Mouse (Mus musculus) neural tube, embryonic 15.5 days (tissue): ENCODE measurements around the gene Gm1113. TPM values are rescaled to one million over a fixed set of nuclear protein-coding genes. Genes with fewer than 3 reads are reported as not detected.

Experiments
- ATAC-seq: fragments of 200-750 bp; cut with Nextera tagmentation; 2 replicates; pipeline ENCODE4 v1.8.0; 2017; ENCODE audit warnings: mild to moderate bottlenecking, moderate TSS enrichment, moderate library complexity; ENCODE audit not compliant: low FRiP score
- H3K27ac ChIP-seq: fragments of 300-500 bp; sonication (generic); replicated peaks from 2 replicates; pipeline ENCODE4 v1.5.1; 2015; ENCODE audit warnings: mild to moderate bottlenecking, inconsistent platforms
- H3K27me3 ChIP-seq: fragments of 300-500 bp; sonication (generic); replicated peaks from 2 replicates; pipeline ENCODE4 v1.6.1; 2015; ENCODE audit warnings: inconsistent platforms
- H3K36me3 ChIP-seq: fragments of 300-500 bp; sonication (generic); 2 replicates; pipeline ENCODE4 v1.6.1; 2015; ENCODE audit warnings: inconsistent platforms
- H3K4me1 ChIP-seq: fragments of 300-500 bp; sonication (generic); 2 replicates; pipeline ENCODE4 v1.6.1; 2015; ENCODE audit warnings: inconsistent platforms
- H3K4me2 ChIP-seq: fragments of 300-500 bp; sonication (generic); 2 replicates; pipeline ENCODE4 v1.6.1; 2015; ENCODE audit warnings: inconsistent platforms, mild to moderate bottlenecking, moderate library complexity
- H3K4me3 ChIP-seq: fragments of 300-500 bp; sonication (generic); replicated peaks from 2 replicates; pipeline ENCODE4 v1.5.1; 2015; ENCODE audit warnings: mild to moderate bottlenecking, inconsistent platforms
- H3K9ac ChIP-seq: fragments of 300-500 bp; sonication (generic); replicated peaks from 2 replicates; pipeline ENCODE4 v1.6.1; 2015; ENCODE audit warnings: mild to moderate bottlenecking, inconsistent platforms
- H3K9me3 ChIP-seq: fragments of 300-500 bp; sonication (generic); replicated peaks from 2 replicates; pipeline ENCODE4 v1.6.1; 2016; ENCODE audit warnings: inconsistent platforms
- WGBS: fragments of 180-500 bp; shearing (Covaris S2); methylation state at CpG from one replicate; pipeline ENCODE4 v1.1.7; 2015; ENCODE audit warnings: mixed read lengths; 5-methylcytosine and 5-hydroxymethylcytosine counted together
- polyA plus RNA-seq: library from polyadenylated mRNA; unstranded; fragments of >200 nt; fragmentation: Nextera tagmentation; extraction: Ambion mirVana; gene quantifications from 2 replicates; pipeline ENCODE4 v1.2.1, GENCODE M21; 2015

Gm1113 gene
- polyA plus RNA-seq, 1 experiment from 2014 or later = not detected

DNA sequence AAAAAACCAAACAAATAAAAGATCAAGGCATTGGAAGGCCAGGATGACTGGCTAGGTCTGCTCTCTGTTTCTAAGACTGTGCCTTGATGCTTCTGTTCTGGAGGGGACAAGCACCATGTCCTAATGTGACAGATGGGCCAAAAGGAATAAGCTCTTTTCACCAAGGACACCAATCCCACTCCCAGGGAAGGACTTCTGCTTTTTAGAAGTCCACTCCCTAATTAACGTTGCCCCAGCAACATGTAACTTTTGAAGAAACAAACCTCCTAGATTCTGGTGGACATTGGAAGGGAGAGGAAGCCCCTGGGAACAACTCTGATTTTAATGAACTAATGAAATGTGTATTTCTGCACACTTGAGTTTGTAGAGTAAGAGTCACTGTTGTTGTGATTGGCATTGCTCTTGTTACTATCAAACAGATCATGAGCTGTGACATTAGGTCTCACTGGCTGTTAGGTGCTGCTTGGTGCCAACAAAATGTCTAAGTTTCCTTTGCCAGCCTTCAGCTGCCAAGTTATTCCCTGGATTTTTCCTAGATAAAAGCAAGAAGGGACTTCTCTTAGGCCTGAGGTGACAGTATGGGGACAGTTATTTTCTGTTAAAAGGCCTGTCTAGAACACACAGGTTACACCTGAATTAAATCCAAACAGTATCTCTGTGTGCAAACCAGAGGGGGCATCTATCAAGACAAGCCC, 4.9 kb upstream of the Gm1113 start:
- H3K9ac ChIP-seq = no peak overlapping the region
- no peak overlapping the region for H3K4me2 ChIP-seq
- H3K4me1 ChIP-seq = peaks cover 12% of the 10 kb centered on the region
- WGBS = 72% methylated on average over 1 of the region's 1 CpGs
- no peaks in the 10 kb centered on the region for H3K9me3 ChIP-seq
- no peaks in the 10 kb centered on the region for H3K27me3 ChIP-seq
- no peak for ATAC-seq
- no peaks in the 10 kb centered on the region for H3K36me3 ChIP-seq
- peak overlapping the region; percentile 58 for H3K27ac ChIP-seq
- no peak overlapping the region for H3K4me3 ChIP-seq

DNA sequence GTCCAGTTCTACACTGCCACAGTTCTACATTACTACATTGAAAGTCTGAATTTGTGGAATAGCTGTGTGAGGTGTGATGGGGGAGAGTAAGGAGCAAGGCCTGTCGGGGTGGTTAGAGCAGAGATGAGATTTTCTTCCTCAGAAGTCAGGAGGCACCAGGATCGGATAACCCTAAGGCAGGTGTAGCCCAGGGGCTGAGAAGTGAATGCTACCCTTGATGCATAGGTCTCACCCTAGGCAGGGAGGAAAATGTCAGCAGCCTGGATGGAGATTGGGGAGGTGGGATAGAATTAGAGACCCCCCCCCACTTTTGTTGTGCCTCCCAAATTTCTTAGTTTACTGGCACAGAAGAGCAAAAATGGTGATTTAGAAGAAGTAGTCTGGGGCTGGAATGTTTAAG, 4.2 kb upstream of the Gm1113 start:
- Histone ChIP-seq H3K9me3 (no peaks in the 10 kb centered on the region), H3K4me1 (peaks cover 12% of the 10 kb centered on the region), H3K4me3 (no peak overlapping the region), H3K27me3 (no peaks in the 10 kb centered on the region), H3K4me2 (no peak overlapping the region), H3K36me3 (no peaks in the 10 kb centered on the region), H3K9ac (no peak overlapping the region), H3K27ac (no peak overlapping the region)
- 84% methylated on average over 2 of the region's 2 CpGs for WGBS
- ATAC-seq = no peak

DNA sequence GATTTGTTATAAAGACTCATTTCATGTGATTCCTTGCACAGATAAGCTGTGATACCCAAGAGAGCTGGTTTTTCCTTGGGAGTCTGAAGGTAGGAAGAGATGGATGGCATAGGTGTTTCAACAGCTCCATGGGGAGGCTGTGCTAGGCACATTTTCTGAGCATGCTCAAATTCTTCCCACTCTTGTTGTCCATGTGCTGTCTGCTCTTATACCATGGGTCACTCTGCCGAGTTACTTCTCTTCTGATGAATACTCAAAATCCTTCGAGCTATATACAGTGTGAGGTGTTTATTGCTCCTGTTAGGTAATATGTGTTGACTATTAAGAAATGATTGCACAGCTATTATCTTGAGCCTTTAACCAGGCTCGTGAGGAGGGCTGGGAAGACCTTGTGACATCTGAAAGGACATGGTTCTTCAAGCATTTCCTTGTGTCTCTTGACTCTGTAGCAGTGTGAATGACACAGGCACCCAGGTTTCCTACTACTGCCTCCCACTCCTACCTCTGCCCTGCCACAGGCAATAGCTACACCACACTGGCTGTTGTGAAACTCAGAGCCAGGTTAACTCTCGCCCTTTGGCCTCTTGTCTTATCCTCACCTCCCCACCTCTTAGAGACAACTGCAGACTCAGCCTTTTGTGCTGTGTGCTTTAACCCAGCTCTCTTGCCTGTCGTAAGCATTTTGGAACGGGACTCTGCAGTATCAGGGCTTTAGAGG, 2.7 kb upstream of the Gm1113 start:
- H3K4me3 ChIP-seq = no peak overlapping the region
- no peak overlapping the region for H3K9ac ChIP-seq
- no peaks in the 10 kb centered on the region for H3K36me3 ChIP-seq
- H3K27ac ChIP-seq = no peak overlapping the region
- H3K27me3 ChIP-seq = no peaks in the 10 kb centered on the region
- no peak for ATAC-seq
- H3K4me1 ChIP-seq = peaks cover 12% of the 10 kb centered on the region
- no peak overlapping the region for H3K4me2 ChIP-seq
- H3K9me3 ChIP-seq = no peaks in the 10 kb centered on the region
- 88% methylated on average over 6 of the region's 6 CpGs for WGBS

DNA sequence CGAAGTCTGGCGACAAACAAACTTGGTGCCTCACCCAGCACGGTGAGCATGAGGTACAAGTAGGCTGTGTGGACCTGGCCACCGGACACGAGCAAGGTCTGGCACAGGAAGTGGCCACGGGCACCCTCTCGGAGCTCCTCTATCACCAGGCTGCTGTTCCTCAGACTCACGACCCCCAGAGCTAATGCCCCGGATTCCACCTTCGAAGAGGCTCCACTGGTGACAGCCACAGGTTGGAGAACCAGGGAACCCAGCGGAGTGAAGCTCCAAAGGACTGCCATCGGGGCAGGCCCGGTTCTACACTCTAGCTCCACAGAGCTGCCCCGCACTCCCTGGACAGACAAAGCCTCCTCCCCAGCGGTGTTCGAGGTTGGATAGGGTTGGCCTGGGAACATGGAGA, 1.4 kb downstream of the Gm1113 start:
- ATAC-seq = no peak
- H3K4me2 ChIP-seq = no peak overlapping the region
- no peak overlapping the region for H3K9ac ChIP-seq
- no peaks in the 10 kb centered on the region for H3K36me3 ChIP-seq
- H3K27me3 ChIP-seq = no peaks in the 10 kb centered on the region
- no peaks in the 10 kb centered on the region for H3K9me3 ChIP-seq
- H3K4me1 ChIP-seq = no peaks in the 10 kb centered on the region
- no peak overlapping the region for H3K4me3 ChIP-seq
- H3K27ac ChIP-seq = no peak overlapping the region
- 95% methylated on average over 16 of the region's 16 CpGs for WGBS

DNA sequence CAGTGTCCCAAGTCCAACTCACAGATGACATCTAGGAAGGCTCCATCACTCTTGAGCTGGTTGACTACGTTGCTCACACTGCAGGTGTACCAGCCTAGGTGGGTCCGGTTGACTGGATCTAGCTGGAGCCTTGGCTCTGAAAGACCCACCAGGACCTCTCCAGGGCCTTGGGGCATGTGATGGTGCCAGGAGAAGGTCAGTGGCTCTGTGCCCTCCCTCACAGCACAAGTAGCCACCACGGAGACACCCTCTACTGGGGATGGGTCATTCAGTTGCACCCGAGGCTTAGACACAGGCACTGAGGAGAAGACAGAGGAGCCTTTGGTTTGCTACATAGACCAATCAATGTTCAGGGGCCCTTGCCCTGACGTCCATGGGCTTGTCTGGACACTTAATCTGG, 1.9 kb downstream of the Gm1113 start:
- WGBS = 83% methylated on average over 5 of the region's 5 CpGs
- H3K9me3 ChIP-seq = no peaks in the 10 kb centered on the region
- no peaks in the 10 kb centered on the region for H3K27me3 ChIP-seq
- H3K4me2 ChIP-seq = no peak overlapping the region
- H3K27ac ChIP-seq = no peak overlapping the region
- ATAC-seq = no peak
- H3K4me3 ChIP-seq = no peak overlapping the region
- no peak overlapping the region for H3K9ac ChIP-seq
- no peaks in the 10 kb centered on the region for H3K4me1 ChIP-seq
- H3K36me3 ChIP-seq = no peaks in the 10 kb centered on the region

DNA sequence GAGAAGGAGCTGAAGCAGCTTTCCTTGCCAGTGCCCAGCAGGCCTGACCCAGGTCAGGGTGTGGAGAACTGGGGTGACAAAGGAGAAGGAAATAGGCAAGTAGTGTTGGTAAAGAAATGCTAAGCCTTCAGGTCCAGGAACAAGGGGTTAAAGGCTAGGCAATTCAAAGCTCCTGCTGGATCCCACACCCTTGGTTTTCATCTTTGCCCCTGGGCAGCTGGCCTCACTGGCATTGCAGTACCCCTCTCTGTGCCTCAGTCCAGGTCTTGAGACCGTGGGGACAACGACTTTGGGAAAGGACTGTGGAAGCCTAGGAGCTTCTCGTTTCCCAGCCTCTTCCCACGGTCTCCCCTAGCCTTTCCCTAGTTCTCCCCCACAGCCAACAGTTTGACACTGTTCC, 4.2 kb downstream of the Gm1113 start:
- H3K4me1 ChIP-seq = no peaks in the 10 kb centered on the region
- no peaks in the 10 kb centered on the region for H3K27me3 ChIP-seq
- H3K4me2 ChIP-seq = no peak overlapping the region
- H3K9ac ChIP-seq = no peak overlapping the region
- WGBS = 88% methylated on average over 4 of the region's 4 CpGs
- no peak overlapping the region for H3K4me3 ChIP-seq
- no peak overlapping the region for H3K27ac ChIP-seq
- no peak for ATAC-seq
- no peaks in the 10 kb centered on the region for H3K36me3 ChIP-seq
- no peaks in the 10 kb centered on the region for H3K9me3 ChIP-seq

DNA sequence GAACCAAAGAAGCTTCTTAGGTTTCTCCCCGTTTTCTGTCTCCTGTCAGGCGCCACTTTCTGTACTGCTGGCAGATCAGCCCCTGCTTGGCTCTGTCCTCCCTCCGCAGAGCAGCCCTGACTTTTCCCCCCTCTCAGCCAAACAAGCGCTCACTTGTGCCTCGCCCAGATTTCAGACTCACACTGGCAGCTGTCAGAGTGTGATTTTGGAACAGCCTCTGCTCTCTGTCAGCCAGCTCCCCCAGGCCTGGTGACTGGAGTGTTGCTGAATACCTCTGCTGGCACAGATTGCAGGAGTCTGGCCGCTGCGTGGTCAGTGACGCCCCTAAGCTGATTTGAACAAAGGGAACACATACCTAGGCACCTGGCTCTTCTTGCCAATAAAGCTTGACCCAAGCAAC, 9.8 kb downstream of the Gm1113 start:
- H3K27me3 ChIP-seq = no peaks in the 10 kb centered on the region
- peaks cover 9% of the 10 kb centered on the region for H3K36me3 ChIP-seq
- no peaks in the 10 kb centered on the region for H3K9me3 ChIP-seq
- H3K9ac ChIP-seq = no peak overlapping the region
- no peak overlapping the region; the same call in 1 of the 2 replicates for H3K27ac ChIP-seq
- no peak overlapping the region for H3K4me2 ChIP-seq
- WGBS = 51% methylated on average over 8 of the region's 8 CpGs
- H3K4me3 ChIP-seq = no peak overlapping the region
- H3K4me1 ChIP-seq = no peaks in the 10 kb centered on the region
- ATAC-seq = 0 out of 2 replicates have a peak, but pooled peaks have one; percentile 34

DNA sequence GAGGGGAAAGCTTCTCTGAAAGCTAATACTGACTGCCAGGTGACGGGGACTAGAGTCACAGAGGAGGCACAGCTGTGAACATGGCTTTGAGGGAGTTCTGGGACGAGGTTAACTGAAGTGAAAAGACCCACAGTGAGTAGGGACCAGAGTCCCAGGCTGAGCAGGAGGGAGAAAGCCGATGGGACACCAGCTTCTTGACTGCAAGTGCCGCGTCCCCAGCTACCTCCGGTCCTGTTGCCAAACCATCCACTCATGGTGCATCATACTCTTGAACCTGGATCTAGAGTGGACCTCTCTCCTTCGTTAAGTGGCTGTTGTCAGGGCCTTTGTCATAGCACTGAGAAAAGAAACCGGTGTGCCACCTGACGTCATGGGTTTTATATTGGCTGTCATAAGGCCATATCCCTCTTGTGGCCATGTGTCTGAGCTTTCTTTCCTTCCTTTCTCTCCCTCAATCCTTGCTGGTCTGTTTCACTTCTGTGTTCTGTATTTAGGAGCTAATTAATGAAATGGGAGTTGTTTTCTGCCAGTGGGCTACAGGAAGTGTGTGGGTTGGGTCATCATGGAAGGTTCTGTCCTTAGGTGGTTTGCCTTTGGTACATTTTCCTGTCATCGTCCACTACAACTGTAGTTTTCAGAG, 15.6 kb downstream of the Gm1113 start:
- 84% methylated on average over 10 of the region's 10 CpGs for WGBS
- no peak overlapping the region for H3K27ac ChIP-seq
- H3K27me3 ChIP-seq = no peaks in the 10 kb centered on the region
- no peak overlapping the region for H3K4me2 ChIP-seq
- H3K4me3 ChIP-seq = no peak overlapping the region
- no peak overlapping the region for H3K9ac ChIP-seq
- no peaks in the 10 kb centered on the region for H3K4me1 ChIP-seq
- H3K36me3 ChIP-seq = peaks cover 21% of the 10 kb centered on the region
- H3K9me3 ChIP-seq = no peaks in the 10 kb centered on the region
- ATAC-seq = no peak

DNA sequence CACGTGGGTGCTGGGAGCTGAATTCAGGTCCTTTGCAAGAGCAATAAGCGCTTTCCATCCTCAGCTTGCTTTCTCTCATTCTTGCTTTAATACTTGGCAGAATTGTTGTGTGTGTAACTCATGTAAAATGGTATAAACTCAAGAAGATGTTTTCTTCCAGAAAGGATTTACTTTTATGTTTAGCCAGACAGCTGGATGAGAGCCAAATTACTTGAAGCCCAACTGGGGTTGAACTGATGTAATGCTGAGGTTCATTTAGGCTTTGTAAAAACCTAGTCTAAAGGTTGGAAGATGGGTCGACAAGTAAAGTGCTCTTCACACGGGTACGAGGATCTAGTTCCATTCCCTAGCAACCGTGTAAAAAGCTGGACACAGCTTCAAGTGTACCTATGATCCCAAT, 18.1 kb downstream of the Gm1113 start:
- Histone ChIP-seq H3K27ac (no peak overlapping the region), H3K4me1 (no peaks in the 10 kb centered on the region; the same call in 1 of the 2 replicates), H3K36me3 (peaks cover 17% of the 10 kb centered on the region), H3K4me2 (no peak overlapping the region), H3K9me3 (no peaks in the 10 kb centered on the region), H3K27me3 (no peaks in the 10 kb centered on the region), H3K9ac (no peak overlapping the region), H3K4me3 (no peak overlapping the region)
- no peak for ATAC-seq
- 79% methylated on average over 6 of the region's 6 CpGs for WGBS

DNA sequence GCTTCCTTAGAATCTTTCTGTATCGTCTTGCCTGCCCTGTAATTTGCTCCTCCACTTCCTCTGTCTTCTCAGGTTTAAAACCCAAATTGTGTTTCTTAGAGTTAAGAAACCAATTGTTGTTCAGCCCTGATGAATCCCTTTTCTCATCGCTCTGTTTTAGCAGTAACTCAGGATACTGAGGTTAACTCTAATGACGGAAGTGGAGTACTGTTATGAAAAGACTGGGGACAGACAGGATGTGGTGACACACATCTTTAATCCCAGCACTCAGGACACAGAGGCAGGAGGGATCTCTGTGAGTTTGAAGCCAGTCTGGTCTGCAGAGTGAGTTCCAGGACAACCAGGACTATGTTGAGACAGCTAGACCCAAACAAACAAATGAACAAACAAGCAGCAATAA, 22.6 kb downstream of the Gm1113 start:
- Histone ChIP-seq H3K4me1 (no peaks in the 10 kb centered on the region; the same call in 1 of the 2 replicates), H3K27ac (no peak overlapping the region), H3K9me3 (no peaks in the 10 kb centered on the region), H3K4me2 (no peak overlapping the region), H3K36me3 (peaks cover 7% of the 10 kb centered on the region; the same call in 1 of the 2 replicates), H3K9ac (no peak overlapping the region), H3K4me3 (no peak overlapping the region), H3K27me3 (no peaks in the 10 kb centered on the region)
- ATAC-seq = no peak
- WGBS = 71% methylated on average over 3 of the region's 3 CpGs

DNA sequence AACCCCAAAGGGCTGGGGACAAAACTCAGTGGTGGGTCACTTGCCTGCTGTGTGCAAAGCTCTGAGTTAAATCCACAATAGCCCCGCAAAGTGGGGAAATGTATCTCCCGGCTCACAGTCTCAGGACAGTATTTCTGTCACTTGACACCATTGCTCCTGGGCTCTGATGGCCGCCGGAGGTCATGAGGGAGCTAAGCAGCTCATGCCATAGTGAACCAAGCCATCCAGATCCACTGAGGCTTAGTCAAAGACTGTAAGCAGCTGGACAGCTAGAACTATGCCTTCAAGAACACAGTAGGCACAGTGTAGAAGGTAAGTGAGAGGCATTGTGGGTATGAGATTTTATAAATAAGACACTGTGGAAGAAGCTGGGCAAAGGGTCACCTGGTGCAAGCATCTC, 23.1 kb downstream of the Gm1113 start:
- H3K4me3 ChIP-seq = no peak overlapping the region

DNA sequence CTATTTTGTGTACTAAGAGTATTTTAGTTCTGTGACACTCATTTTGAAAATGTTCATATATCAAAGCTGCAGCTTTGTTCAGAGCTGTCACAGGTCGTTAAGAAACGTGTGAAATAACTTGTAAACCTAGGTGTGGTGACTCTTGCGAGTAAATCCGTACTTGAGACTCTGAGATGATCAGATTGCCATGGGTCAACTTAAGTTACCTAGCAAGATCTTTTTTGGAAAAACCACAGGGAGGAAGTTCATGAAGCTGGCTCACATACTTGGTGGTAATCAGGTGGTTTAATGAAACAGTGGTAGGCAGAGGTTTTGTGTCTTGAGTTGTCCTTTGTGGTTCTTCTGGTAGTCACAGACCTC, 24.4 kb downstream of the Gm1113 start:
- H3K4me3 ChIP-seq = no peak overlapping the region
- WGBS = 32% methylated on average over 4 of the region's 4 CpGs
- H3K9ac ChIP-seq = no peak overlapping the region
- no peak overlapping the region for H3K4me2 ChIP-seq
- no peaks in the 10 kb centered on the region for H3K27me3 ChIP-seq
- ATAC-seq = no peak
- no peak overlapping the region for H3K27ac ChIP-seq
- H3K36me3 ChIP-seq = peaks cover 18% of the 10 kb centered on the region
- H3K4me1 ChIP-seq = no peaks in the 10 kb centered on the region; the same call in 1 of the 2 replicates
- H3K9me3 ChIP-seq = no peaks in the 10 kb centered on the region

More for the DNA sequence above, 23.1 kb downstream of the Gm1113 start:
- 49% methylated on average over 4 of the region's 4 CpGs for WGBS
- Histone ChIP-seq H3K4me2 (no peak overlapping the region), H3K36me3 (peaks cover 7% of the 10 kb centered on the region; the same call in 1 of the 2 replicates), H3K4me1 (no peaks in the 10 kb centered on the region; the same call in 1 of the 2 replicates), H3K27ac (no peak overlapping the region), H3K9ac (no peak overlapping the region), H3K9me3 (no peaks in the 10 kb centered on the region), H3K27me3 (no peaks in the 10 kb centered on the region)
- ATAC-seq = no peak
